Mouse (Mus musculus): ENCODE results near the gene Ednrb.

- TF ChIP-seq CTCF (IDR thresholded peaks at IDR 0.05; ENCODE audit: insufficient read depth, low read depth, low read length) (no peak), POLR2A (IDR thresholded peaks at IDR 0.05; ENCODE audit: insufficient read depth, low read depth, low read length) (no peak)
Measured at GRCm38 (mm10) chr14:103823501-103823900, 20.7 kb downstream of the Ednrb start.
